Mouse (Mus musculus): ENCODE results near the gene Tnrc18.

Gene Tnrc18

DNA sequence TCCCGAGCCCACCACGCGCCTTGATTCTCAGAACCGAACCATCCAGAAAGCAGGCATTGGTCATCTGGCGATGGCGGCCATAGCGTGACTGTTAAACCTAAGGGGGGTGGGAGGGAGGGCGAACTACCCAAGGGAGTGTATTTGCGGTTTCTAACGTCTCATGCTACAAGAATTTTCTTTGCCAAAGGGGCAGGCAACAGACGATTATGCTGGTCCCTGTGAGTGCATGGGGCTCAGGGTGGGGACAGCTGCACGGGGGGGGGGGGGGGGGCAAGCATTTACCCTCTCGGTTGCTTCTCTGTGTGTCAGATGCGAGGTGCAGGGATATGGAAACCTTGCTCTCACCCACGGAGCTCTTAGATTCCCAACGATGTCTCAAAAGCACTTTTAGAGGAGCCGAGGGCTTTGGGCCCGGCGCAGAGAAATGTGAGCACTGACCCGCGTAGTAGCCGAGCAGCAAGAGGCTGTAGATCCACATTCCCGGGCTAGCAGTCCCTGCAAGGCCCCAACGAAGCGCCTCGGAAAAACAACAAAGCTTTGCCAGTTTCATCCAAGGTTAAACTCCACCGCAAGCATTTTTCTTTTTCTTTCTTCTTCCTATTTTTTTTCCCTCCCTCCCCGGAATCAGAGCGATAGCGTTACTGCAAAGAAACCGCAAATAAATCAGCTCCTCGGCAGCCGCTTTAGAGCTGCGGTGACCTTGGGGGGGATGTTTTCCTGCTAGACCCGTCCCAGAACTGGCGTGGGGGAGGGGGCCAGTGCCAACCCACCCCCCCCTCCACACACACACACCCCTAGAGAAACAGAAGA, 5.0 kb upstream of the Tnrc18 start:
- no peak for DNase-seq (ENCODE audit: low spot score)

DNA sequence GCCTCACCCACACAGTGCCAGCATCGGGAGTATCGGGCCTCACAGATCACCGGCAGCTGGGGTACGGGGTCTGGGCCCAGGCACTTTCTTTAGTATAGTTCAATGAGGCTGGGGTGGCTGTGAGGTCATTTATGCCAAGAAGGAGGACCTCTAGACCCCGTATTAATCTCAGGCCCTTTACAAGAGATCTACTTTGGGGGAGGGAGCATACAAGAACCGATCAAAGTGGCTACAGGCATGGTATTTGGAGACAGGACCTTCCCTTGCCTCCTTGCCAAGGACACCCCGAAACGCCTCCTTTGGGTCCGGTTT, 4.5 kb upstream of the Tnrc18 start:
- DNase-seq (ENCODE audit: low spot score): no peak

DNA sequence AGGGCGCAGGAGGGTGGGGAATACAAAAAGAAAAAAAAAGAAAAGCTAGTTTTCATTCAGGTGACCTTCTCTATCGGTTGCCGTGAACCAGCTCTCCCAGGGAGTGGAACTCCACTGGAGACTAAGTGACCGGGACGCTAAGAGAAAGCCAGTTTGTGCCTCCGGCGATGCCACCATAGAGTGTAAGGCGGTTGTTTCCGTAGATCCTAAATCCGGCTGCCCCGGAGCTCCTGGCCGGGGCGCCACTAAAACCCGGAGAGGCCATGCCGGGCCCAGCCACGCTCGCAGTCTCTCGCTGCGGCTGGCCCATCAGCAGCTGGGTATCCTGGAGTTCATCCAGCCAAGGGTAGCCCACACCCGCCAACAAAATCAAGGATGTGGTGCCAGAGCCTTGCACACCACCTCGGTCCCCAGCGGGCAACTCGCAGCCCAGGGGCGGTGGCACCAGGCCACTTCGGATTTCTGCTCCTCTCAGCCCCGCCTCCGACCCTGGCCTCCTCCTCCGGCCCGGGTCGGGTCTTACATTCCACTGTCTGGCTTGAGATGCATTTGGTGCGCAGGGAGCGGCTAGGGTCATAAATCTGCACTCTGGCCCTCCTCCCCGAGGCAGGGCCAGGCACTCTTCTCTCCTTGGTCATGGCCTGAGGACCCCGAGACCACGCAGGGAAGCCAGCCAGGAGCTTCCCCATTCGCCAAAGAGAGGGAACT, 4.0 kb upstream of the Tnrc18 start:
- peak; percentile 80 for DNase-seq (ENCODE audit: low spot score)

- peak; percentile 34 for DNase-seq (ENCODE audit: low spot score)
These were observed 3.1 kb upstream of the Tnrc18 start for GRCm38 (mm10) chr5:142820276-142821265.

- DNase-seq (ENCODE audit: low spot score): no peak
These were observed 2.2 kb upstream of the Tnrc18 start for GRCm38 (mm10) chr5:142819385-142820275.

- DNase-seq (ENCODE audit: low spot score): no peak
These were observed 1.2 kb upstream of the Tnrc18 start for GRCm38 (mm10) chr5:142818435-142819360.

DNA sequence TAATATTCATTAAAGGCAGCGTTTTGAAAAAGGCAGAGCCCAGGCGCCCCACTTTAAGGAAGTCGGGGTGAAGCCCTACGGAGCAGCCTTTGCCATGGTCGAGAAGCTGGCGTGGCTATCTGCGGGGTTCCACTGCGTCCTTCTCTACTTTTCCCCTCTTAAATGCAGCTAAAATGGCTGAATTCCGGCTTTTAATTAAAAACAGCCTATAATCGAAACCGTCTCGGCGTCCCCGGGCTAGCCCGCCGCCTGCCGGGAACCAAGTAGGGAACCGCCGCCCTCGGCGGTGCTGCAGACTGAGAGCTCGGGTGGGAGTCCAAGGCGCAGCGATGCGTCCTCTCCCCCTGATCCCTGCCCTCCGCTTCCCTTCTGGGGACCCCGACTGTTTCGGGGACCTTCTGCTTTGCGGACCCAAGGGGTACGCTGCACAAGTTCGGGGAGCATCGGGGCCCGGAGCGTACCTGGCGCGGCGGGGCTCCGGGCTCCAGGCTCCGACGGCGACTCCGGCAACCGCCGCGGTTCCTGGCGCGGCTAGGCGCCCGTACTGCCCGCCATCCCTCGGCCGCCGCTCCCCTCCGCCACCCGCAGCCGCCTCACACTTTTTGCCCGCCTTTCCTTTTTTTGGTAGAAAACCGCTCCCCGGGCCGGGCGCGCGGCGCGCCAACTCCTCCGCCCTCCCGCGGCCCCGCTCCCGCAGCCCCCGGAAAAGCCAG, 495 bp downstream of the Tnrc18 start:
- peak; percentile 33 for DNase-seq (ENCODE audit: low spot score)

DNA sequence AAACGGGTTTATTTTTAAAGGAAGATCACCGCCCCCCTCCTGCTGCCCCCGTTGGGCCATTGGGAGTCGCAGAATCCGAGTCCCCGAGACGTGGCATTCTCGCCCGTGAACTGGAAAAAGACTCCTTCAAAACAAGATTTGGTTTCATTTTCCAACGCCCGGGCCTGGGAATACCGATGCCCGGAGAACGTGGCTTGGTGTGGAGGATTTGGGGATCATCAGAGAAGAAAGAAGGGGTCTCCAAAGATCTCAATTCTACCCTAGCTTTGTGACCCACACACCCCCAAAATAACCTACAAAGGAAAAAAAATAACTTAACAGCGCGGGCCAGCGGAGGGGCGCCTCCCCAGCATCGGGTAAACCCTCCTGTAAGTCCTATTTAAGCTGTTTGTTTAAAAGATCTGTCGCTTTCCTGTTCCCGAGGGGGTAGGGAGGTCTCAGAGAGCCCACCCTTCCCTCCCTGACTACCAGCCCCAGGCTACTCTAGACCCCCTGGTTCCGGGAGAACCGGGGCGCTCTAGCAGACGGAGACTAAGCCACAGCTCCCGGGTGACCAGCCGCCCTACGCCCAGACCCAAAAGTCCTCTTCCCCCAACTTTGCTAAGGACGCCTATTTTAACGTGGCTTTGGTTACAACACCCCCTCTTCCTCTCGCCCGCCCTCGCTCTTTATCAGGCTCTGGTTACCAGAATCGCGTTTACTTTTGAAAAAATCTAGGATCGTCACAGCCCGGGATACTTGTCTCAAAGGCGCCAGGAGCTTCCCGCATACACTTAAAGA, 1.2 kb downstream of the Tnrc18 start:
- no peak for DNase-seq (ENCODE audit: low spot score)

DNA sequence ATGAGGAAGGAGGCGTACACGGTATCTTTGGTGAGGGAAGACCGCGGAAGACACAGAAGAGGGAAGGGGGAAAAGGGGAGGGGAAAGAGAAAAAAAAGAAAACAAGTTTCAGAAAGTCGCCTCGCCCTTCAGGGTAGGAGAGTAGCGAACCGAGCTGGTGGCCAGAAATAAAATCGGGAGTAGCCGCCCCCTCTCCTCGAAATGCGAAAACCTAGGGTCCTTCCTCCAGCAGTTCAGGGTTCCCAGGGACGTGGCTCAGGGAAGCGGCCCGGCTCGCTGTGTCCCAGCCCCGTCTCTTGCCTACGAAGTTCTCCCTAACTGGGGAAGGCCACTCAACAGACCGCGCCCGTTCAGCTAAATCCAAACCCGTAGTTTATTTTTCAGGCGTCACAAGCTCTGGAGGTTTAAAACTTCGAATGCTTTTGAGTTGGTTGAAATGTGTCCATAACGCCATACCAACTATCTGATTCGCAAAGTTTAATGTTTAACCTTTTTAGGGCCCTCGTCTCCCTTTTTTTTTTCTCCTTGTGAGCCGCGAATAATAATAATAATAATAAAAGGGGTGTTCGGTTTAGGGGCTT, 2.0 kb downstream of the Tnrc18 start:
- DNase-seq (ENCODE audit: low spot score): no peak

- peak; percentile 38 for DNase-seq (ENCODE audit: low spot score)
These were observed 2.6 kb downstream of the Tnrc18 start for GRCm38 (mm10) chr5:142814711-142815420.

- DNase-seq (ENCODE audit: low spot score): no peak
These were observed 3.3 kb downstream of the Tnrc18 start for GRCm38 (mm10) chr5:142814161-142814651.

- DNase-seq (ENCODE audit: low spot score): no peak
These were observed 3.7 kb downstream of the Tnrc18 start for GRCm38 (mm10) chr5:142813722-142814111.

GRCm38 (mm10) chr5:142812976-142813721, 4.3 kb downstream of the Tnrc18 start:
- no peak for DNase-seq (ENCODE audit: low spot score)

GRCm38 (mm10) chr5:142812621-142812975, 4.9 kb downstream of the Tnrc18 start:
- DNase-seq (ENCODE audit: low spot score): no peak

GRCm38 (mm10) chr5:142811870-142812443, 5.5 kb downstream of the Tnrc18 start:
- DNase-seq (ENCODE audit: low spot score): no peak
